23 mouse cellular contexts compared by ENCODE assay signal in genomic region chr14:9526136-9526535, GRCm38 (mm10).
A peak's percentile ranks its signal among the peaks of the same experiment; 100 is the strongest.
DNase-seq lines count a peak whose midpoint lies in the region; ATAC-seq lines count a peak whose summit lies in the region.
"Had no signal": no experiment of that assay in that cellular context is flagged by ENCODE, and none has a peak within 500 bp of the region (broad histone marks: within the 10 kb centered on the region; RNA-seq: fewer than 3 reads in every experiment).

No protein-coding gene starts in this region.

- H3K27ac ChIP-seq in forebrain, embryonic 13.5 days, result no peak overlapping the region
- no peak overlapping the region for H3K27ac ChIP-seq in forebrain, embryonic 11.5 days (ENCODE audit: low read depth, low read length)
- H3K27ac ChIP-seq in forebrain, embryonic 15.5 days (replicated peaks), result no peak overlapping the region
- H3K27ac ChIP-seq in forebrain, embryonic 10.5 days, result no peak overlapping the region
- H3K27ac ChIP-seq in forebrain, embryonic 16.5 days (ENCODE audit: low read length), result no peak overlapping the region
- H3K27ac ChIP-seq: embryonic facial prominence, embryonic 13.5 days; embryonic facial prominence, embryonic 15.5 days had no signal

- peak; percentile 65; the same call in 1 of the 2 replicates for ATAC-seq in forebrain, embryonic 13.5 days
- no peak for ATAC-seq in forebrain, embryonic 11.5 days (replicated peaks; ENCODE audit: low FRiP score)
- ATAC-seq in forebrain, embryonic 15.5 days (replicated peaks), result peak; percentile 67; the same call in 1 of the 2 replicates
- ATAC-seq in forebrain, embryonic 16.5 days, result peak; percentile 75
- no peak for ATAC-seq in erythroblast, adult 5-6 weeks (replicated peaks; ENCODE audit: low FRiP score, poor library complexity, severe bottlenecking)
- ATAC-seq: activated CD4-positive, CD25-positive, alpha-beta regulatory T cell, adult 4 months; CD4-positive, CD25-positive, alpha-beta regulatory T cell, adult 4 months; Patski had no signal

- no peak overlapping the region for H3K4me2 ChIP-seq in forebrain, embryonic 13.5 days
- no peak overlapping the region for H3K4me2 ChIP-seq in forebrain, embryonic 11.5 days (ENCODE audit: low read depth, low read length, severe bottlenecking)
- H3K4me2 ChIP-seq in forebrain, embryonic 15.5 days (replicated peaks), result no peak overlapping the region
- H3K4me2 ChIP-seq in forebrain, embryonic 16.5 days (ENCODE audit: low read length), result no peak overlapping the region
- H3K4me2 ChIP-seq: embryonic facial prominence, embryonic 13.5 days; embryonic facial prominence, embryonic 15.5 days had no signal

- 91% methylated on average over 3 of the region's 3 CpGs for WGBS in forebrain, embryonic 13.5 days
- WGBS in forebrain, embryonic 11.5 days, result 97% methylated on average over 3 of the region's 3 CpGs
- 78% methylated on average over 3 of the region's 3 CpGs for WGBS in forebrain, embryonic 15.5 days
- 90% methylated on average over 3 of the region's 3 CpGs for WGBS in forebrain, embryonic 10.5 days
- WGBS in forebrain, embryonic 16.5 days, result 73% methylated on average over 3 of the region's 3 CpGs

- no peak overlapping the region for H3K9ac ChIP-seq in forebrain, embryonic 13.5 days
- no peak overlapping the region for H3K9ac ChIP-seq in forebrain, embryonic 11.5 days (ENCODE audit: low read length)
- no peak overlapping the region for H3K9ac ChIP-seq in forebrain, embryonic 15.5 days (replicated peaks)
- H3K9ac ChIP-seq in forebrain, embryonic 16.5 days (replicated peaks; ENCODE audit: low read depth, low read length), result no peak overlapping the region
- H3K9ac ChIP-seq: embryonic facial prominence, embryonic 13.5 days; embryonic facial prominence, embryonic 15.5 days had no signal

- H3K4me1 ChIP-seq in forebrain, embryonic 13.5 days, result no peaks in the 10 kb centered on the region
- no peaks in the 10 kb centered on the region for H3K4me1 ChIP-seq in forebrain, embryonic 11.5 days (replicated peaks; ENCODE audit: control insufficient read depth, insufficient read depth, low read length)
- H3K4me1 ChIP-seq in forebrain, embryonic 15.5 days, result no peaks in the 10 kb centered on the region
- no peaks in the 10 kb centered on the region for H3K4me1 ChIP-seq in forebrain, embryonic 10.5 days
- no peaks in the 10 kb centered on the region for H3K4me1 ChIP-seq in forebrain, embryonic 16.5 days (replicated peaks; ENCODE audit: control insufficient read depth, insufficient read depth, low read length)
- H3K4me1 ChIP-seq: embryonic facial prominence, embryonic 13.5 days; embryonic facial prominence, embryonic 15.5 days had no signal

- H3K9me3 ChIP-seq in forebrain, embryonic 13.5 days (replicated peaks), result no peaks in the 10 kb centered on the region
- H3K9me3 ChIP-seq in forebrain, embryonic 11.5 days (ENCODE audit: control insufficient read depth, low read length), result no peaks in the 10 kb centered on the region
- H3K9me3 ChIP-seq in forebrain, embryonic 15.5 days, result no peaks in the 10 kb centered on the region
- no peaks in the 10 kb centered on the region for H3K9me3 ChIP-seq in forebrain, embryonic 10.5 days
- no peaks in the 10 kb centered on the region for H3K9me3 ChIP-seq in forebrain, embryonic 16.5 days (ENCODE audit: control insufficient read depth, low read length)
- H3K9me3 ChIP-seq: embryonic facial prominence, embryonic 13.5 days; embryonic facial prominence, embryonic 15.5 days; G1E had no signal

- H3K27me3 ChIP-seq in forebrain, embryonic 13.5 days, result no peaks in the 10 kb centered on the region
- H3K27me3 ChIP-seq in forebrain, embryonic 11.5 days (ENCODE audit: control insufficient read depth, insufficient read depth, low read length), result no peaks in the 10 kb centered on the region
- H3K27me3 ChIP-seq in forebrain, embryonic 15.5 days, result no peaks in the 10 kb centered on the region
- H3K27me3 ChIP-seq in forebrain, embryonic 10.5 days (ENCODE audit: poor library complexity, severe bottlenecking), result no peaks in the 10 kb centered on the region
- no peaks in the 10 kb centered on the region for H3K27me3 ChIP-seq in forebrain, embryonic 16.5 days (replicated peaks; ENCODE audit: control insufficient read depth, insufficient read depth, low read length)
- H3K27me3 ChIP-seq: CH12.LX; embryonic facial prominence, embryonic 13.5 days; embryonic facial prominence, embryonic 15.5 days; Patski had no signal

- no peaks in the 10 kb centered on the region for H3K36me3 ChIP-seq in forebrain, embryonic 13.5 days (ENCODE audit: poor library complexity, severe bottlenecking)
- no peaks in the 10 kb centered on the region for H3K36me3 ChIP-seq in forebrain, embryonic 11.5 days (ENCODE audit: control insufficient read depth, insufficient read depth, low read length)
- H3K36me3 ChIP-seq in forebrain, embryonic 15.5 days, result no peaks in the 10 kb centered on the region
- H3K36me3 ChIP-seq in forebrain, embryonic 10.5 days (replicated peaks), result no peaks in the 10 kb centered on the region
- H3K36me3 ChIP-seq in forebrain, embryonic 16.5 days (ENCODE audit: control insufficient read depth, insufficient read depth), result no peaks in the 10 kb centered on the region
- H3K36me3 ChIP-seq: embryonic facial prominence, embryonic 13.5 days; embryonic facial prominence, embryonic 15.5 days; G1E had no signal

- H3K4me3 ChIP-seq in forebrain, embryonic 13.5 days, result no peak overlapping the region
- no peak overlapping the region for H3K4me3 ChIP-seq in forebrain, embryonic 11.5 days (ENCODE audit: low read depth, low read length)
- no peak overlapping the region for H3K4me3 ChIP-seq in forebrain, embryonic 15.5 days
- no peak overlapping the region for H3K4me3 ChIP-seq in forebrain, embryonic 10.5 days
- H3K4me3 ChIP-seq in forebrain, embryonic 16.5 days (replicated peaks; ENCODE audit: low read length), result no peak overlapping the region
- H3K4me3 ChIP-seq: embryonic facial prominence, embryonic 13.5 days; embryonic facial prominence, embryonic 15.5 days had no signal

- DNase-seq in forebrain, embryonic 11.5 days (ENCODE audit: low spot score), result no peak
- no peak for DNase-seq in forebrain, embryonic 10.5 days (ENCODE audit: extremely low spot score, low spot score)
- no peak for DNase-seq in layer of hippocampus, postnatal 36 days
- DNase-seq: adrenal gland, adult 8-10 months; adrenal gland, postnatal 14 days; adrenal gland, postnatal 36 days; B cell, adult 2 months; cerebellum, adult 11-12 months; cerebellum, adult 2 months; cerebellum, adult 9-10 months; cerebellum, postnatal 10 days; cerebellum, postnatal 36 days had no signal

Comparison
In these comparisons a context has a peak if more than half of its experiments do, and no peak if none do; other contexts are left out.
1. ATAC-seq: peak in forebrain, embryonic 13.5 days (single experiment), forebrain, embryonic 15.5 days (single experiment) and forebrain, embryonic 16.5 days (single experiment); none in forebrain, embryonic 11.5 days (single experiment) and erythroblast, adult 5-6 weeks (single experiment).